Mouse (Mus musculus) urinary bladder, postnatal 0 days (tissue): ENCODE data around the gene Chac1. TPM values are rescaled to one million over a fixed set of nuclear protein-coding genes. Genes with fewer than 3 reads are reported as not detected.

ENCODE experiments used
- polyA plus RNA-seq: library from polyadenylated mRNA; unstranded; fragments of >200 nt; fragmentation: Nextera tagmentation; extraction: Ambion mirVana; gene quantifications from 2 replicates; pipeline ENCODE4 v1.2.1, GENCODE M21; 2015

Chac1 gene
- 1.3 and 7.4 TPM in 2 replicates for polyA plus RNA-seq

DNA sequence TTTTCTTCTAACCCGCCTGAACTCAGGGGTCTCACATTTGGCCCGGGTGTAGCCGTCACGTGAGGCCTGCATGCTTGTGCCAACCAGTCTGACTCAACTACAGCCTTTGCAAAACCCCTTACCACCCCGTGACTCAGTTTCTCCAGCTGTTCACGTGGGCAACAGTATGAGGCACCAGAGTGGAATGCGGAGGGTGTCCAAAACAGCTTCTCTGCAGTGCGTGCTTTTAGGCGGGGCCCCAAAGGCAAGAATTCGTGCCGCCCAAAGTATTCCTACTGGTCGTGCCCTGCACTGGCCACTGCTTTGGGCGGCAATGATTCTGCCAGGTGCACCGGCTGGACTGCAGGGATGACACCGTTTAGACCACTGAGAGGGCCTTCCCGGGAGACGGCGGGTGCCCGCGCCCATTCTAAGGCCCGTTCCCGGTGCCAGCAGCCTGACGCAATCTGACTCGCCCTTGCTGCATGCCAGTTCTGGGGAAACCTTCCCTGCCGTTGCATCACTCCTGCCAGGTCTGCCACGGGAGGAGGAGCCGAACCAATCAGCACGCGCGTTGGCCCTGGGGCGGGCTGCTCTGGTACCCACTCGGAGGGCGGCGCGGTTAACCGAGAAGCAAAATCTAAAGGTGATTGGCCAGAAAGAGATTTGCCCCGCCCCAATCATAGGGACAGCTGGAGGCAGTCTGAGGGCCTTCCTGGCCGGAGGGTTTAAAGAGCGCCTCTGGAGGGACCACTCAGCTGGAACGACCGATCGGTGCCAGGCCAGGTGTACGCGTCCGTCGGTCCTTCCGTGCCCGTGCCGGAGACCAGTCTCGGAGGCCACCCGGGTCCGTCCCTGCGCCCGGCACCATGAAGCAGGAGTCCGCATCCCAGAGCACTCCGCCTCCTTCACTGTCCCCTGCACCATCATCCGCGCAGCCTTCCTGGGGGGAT lies at the start of gene Chac1:
TSS of gene Chac1 (plus strand) at position 675 of the 932 bp plus-strand sequence.

DNA sequence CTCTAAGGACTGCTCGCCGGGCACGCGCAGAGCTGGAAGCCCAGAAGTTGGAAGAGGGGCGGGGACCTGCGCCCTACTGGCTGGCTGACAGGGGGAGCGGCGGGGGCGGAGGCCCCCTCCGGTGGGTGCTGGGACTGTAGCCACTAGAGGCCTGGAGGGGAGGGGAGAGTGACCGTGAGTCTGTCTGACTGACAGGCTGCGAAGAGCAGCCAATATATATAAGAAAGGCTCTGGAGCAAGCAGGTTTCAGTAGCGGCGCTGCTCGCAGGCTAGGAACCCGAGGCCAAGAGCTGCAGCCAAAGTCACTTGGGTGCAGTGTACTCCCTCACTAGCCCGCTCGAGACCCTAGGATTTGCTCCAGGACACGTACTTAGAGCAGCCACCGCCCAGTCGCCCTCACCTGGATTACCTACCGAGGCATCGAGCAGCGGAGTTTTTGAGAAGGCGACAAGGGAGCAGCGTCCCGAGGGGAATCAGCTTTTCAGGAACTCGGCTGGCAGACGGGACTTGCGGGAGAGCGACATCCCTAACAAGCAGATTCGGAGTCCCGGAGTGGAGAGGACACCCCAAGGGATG lies 25.4 kb upstream of the Chac1 start, which contains the start of gene Dll4:
TSS of gene Dll4 (plus strand) at position 217 of the 576 bp plus-strand sequence.

Other genes starting within 250 kb of the Chac1 start
- gene Rad51, start 238.4 kb upstream of the Chac1 start, polyA plus RNA-seq = 10.8 and 15.5 TPM in 2 replicates
- gene Rmdn3, start 194.2 kb upstream of the Chac1 start, polyA plus RNA-seq = 30.9 and 32.2 TPM in 2 replicates
- gene Gchfr, start 183.5 kb upstream of the Chac1 start, polyA plus RNA-seq = 1.2 and 3.8 TPM in 2 replicates
- 0.10 and 0.13 TPM in 2 replicates for gene Gm14137, start 176.7 kb upstream of the Chac1 start, polyA plus RNA-seq
- gene Zfyve19, start 142.6 kb upstream of the Chac1 start, polyA plus RNA-seq = 28.7 and 29.3 TPM in 2 replicates
- gene Dnajc17, start 142.4 kb upstream of the Chac1 start, polyA plus RNA-seq = 11.2 and 12.2 TPM in 2 replicates
- 0.66 and 1.1 TPM in 2 replicates for gene Ppp1r14d, start 121.3 kb upstream of the Chac1 start, polyA plus RNA-seq
- 81.7 and 90.6 TPM in 2 replicates for gene Spint1, start 113.9 kb upstream of the Chac1 start, polyA plus RNA-seq
- gene Rhov, start 80.0 kb upstream of the Chac1 start, polyA plus RNA-seq = 51.8 and 56.0 TPM in 2 replicates
- gene Vps18, start 62.5 kb upstream of the Chac1 start, polyA plus RNA-seq = 11.2 and 11.6 TPM in 2 replicates
- gene Dll4, start 25.4 kb upstream of the Chac1 start, polyA plus RNA-seq = 3.5 TPM in 2 replicates
- 2.2 and 2.5 TPM in 2 replicates for gene Ino80, start 126.5 kb downstream of the Chac1 start, polyA plus RNA-seq
- gene Exd1, start 196.4 kb downstream of the Chac1 start, polyA plus RNA-seq = 0.41 and 1.4 TPM in 2 replicates
- 68.6 and 70.6 TPM in 2 replicates for gene Chp1, start 196.5 kb downstream of the Chac1 start, polyA plus RNA-seq